Mouse (Mus musculus) stomach, postnatal 0 days (tissue): ENCODE data around the gene 2410002F23Rik.

ENCODE experiments used
- CTCF ChIP-seq: IDR thresholded peaks from 2 replicates; pipeline ENCODE4 v1.5.1; 2016; ENCODE audit warnings: antibody characterized with exemption, low read depth, mild to moderate bottlenecking, moderate library complexity
- EP300 ChIP-seq: optimal IDR thresholded peaks from 2 replicates; pipeline ENCODE3; 2016; ENCODE audit warnings: antibody characterized with exemption

GRCm38 (mm10) chr7:44247971-44248370 is 1.4 kb downstream of the 2410002F23Rik start:
- TF ChIP-seq CTCF (no peak), EP300 (no peak)
